Mouse (Mus musculus) stomach, postnatal 0 days (tissue): Measurements from ENCODE around the gene Ccr3.

Experiments used
- CTCF ChIP-seq: IDR thresholded peaks from 2 replicates; pipeline ENCODE4 v1.5.1; 2016; ENCODE audit warnings: antibody characterized with exemption, low read depth, mild to moderate bottlenecking, moderate library complexity
- EP300 ChIP-seq: optimal IDR thresholded peaks from 2 replicates; pipeline ENCODE3; 2016; ENCODE audit warnings: antibody characterized with exemption

GRCm38 (mm10) chr9:124059660-124060352, 38.0 kb downstream of the Ccr3 start:
- TF ChIP-seq CTCF (no peak), EP300 (no peak)
